Mouse (Mus musculus): Measurements from ENCODE around the gene Dcaf5. TPM values are rescaled to one million over a fixed set of nuclear protein-coding genes. Genes with fewer than 3 reads are reported as not detected.

The Dcaf5 gene
- polyA plus RNA-seq, 1 experiment from 2014 or later = 10.9 TPM

DNA sequence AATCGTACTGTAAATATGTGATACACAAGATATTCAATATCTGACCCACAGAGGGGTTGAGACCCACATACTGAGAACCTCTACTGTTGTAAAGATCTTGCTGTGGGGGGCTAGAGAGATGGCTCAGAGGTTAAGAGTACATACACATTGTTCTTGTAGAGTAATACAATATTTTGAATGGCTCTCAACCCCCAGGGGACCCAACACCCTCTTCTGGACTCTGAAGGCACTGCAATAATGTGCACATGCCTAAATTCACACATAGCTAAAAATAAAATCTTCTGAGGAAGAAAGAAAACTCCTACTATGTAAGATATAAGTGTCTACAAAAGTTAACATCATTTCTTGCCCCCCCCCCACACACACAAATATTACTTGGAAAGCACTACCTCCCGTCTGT is 4.6 kb upstream of the Dcaf5 start:
- Histone ChIP-seq H3K27ac (replicated peaks) (no peak overlapping the region), H3K4me3 (no peak overlapping the region), H3K4me1 (peaks cover 9% of the 10 kb centered on the region), H3K36me3 (no peaks in the 10 kb centered on the region), H3K9me3 (replicated peaks) (no peaks in the 10 kb centered on the region), H3K27me3 (ENCODE audit: low read depth, poor library complexity, severe bottlenecking) (no peaks in the 10 kb centered on the region)
- 83% methylated on average over 2 of the region's 2 CpGs for WGBS
- DNase-seq (ENCODE audit: low spot score) = no peak

DNA sequence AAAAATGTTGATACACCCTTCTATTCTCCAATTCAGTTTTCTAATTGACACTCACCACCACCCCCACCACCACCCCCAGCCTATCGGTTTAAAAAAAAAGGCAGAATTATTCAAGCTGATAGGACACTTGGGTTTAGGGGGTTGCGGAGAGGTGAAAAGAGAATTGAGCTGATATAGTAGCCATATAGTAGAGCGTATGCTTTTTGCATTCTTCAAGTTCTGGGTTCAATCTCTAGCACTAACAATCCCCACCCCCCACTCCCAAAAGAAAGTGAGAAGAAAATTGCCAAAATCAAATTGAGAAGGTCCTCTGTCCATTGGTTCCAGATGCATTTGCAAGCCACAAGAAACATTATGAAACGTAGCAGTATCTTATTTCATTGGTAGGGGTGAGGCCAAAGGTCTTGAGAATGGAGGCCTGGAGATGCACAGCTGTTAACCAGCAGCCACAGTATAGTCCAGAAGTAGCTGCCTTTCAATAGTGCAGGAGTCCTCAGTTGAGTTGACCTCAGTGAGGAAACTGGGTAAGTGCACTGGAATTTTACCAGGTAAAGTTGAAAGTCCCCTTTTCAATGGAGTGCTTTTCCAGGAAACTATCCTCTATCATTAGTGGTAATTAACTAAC is 762 bp upstream of the Dcaf5 start:
- no peaks in the 10 kb centered on the region for H3K27me3 ChIP-seq (ENCODE audit: low read depth, poor library complexity, severe bottlenecking)
- peaks cover 25% of the 10 kb centered on the region for H3K4me1 ChIP-seq
- peak overlapping the region; percentile 97 for H3K27ac ChIP-seq (replicated peaks)
- DNase-seq (ENCODE audit: low spot score) = no peak
- WGBS = 30% methylated on average over 4 of the region's 4 CpGs
- H3K36me3 ChIP-seq = peaks cover 4% of the 10 kb centered on the region; the same call in 1 of the 2 replicates
- no peaks in the 10 kb centered on the region for H3K9me3 ChIP-seq (replicated peaks)
- peak overlapping the region; percentile 96 for H3K4me3 ChIP-seq

- Histone ChIP-seq H3K9me3 (replicated peaks) (no peaks in the 10 kb centered on the region), H3K4me1 (peaks cover 25% of the 10 kb centered on the region), H3K27me3 (ENCODE audit: low read depth, poor library complexity, severe bottlenecking) (no peaks in the 10 kb centered on the region), H3K4me3 (peak overlapping the region; percentile 96), H3K36me3 (peaks cover 4% of the 10 kb centered on the region; the same call in 1 of the 2 replicates), H3K27ac (replicated peaks) (peak overlapping the region; percentile 97)
- 0% methylated on average over 10 of the region's 10 CpGs for WGBS
- DNase-seq (ENCODE audit: low spot score) = no peak
Observed at GRCm38 (mm10) chr12:80435887-80436286, 514 bp downstream of the Dcaf5 start.

DNA sequence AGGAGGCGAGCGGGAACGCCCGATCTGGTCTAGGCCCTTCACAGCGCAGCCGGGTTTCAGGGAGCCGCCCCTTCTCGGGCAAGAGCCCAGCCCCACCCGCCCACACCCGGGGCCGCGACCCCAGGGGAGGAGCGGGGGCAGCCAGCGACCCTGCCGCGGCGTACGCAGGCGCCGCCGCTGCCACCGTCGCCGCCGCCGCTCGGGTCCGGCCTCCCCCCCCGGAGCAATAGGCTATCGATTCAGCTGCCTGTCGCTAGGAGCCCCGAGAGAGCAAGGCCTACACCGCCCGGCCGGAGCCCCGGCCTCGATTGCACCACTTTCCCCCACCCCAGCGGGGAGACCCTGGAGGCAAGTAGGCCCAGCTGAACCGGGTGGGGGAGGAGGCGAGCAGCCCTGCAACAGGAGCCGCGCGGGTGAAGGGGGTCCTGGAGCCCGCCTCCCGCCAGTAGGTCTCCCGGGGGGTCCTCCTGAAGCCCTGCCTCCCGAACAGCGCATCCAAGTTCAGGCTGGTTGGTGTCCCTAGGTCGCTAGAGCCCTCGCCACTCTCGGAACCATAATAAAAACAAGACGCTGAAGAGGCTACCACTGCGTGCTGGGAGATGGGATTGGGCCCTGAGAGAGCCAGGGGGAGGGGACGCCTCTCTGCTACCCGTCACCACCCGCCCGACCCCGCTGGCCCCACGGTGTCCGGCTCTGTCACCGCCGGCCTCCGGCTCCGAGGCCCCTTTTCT is 1.3 kb downstream of the Dcaf5 start:
- no peaks in the 10 kb centered on the region for H3K9me3 ChIP-seq (replicated peaks)
- under 1% methylated on average over 61 of the region's 64 CpGs for WGBS
- peaks cover 25% of the 10 kb centered on the region for H3K4me1 ChIP-seq
- H3K27me3 ChIP-seq (ENCODE audit: low read depth, poor library complexity, severe bottlenecking) = no peaks in the 10 kb centered on the region
- DNase-seq (ENCODE audit: low spot score) = peak; percentile 87
- H3K36me3 ChIP-seq = peaks cover 4% of the 10 kb centered on the region; the same call in 1 of the 2 replicates
- peak overlapping the region; percentile 96 for H3K4me3 ChIP-seq
- H3K27ac ChIP-seq (replicated peaks) = peak overlapping the region; percentile 97

- DNase-seq (ENCODE audit: low spot score) = no peak
- peak overlapping the region; percentile 97 for H3K27ac ChIP-seq (replicated peaks)
- WGBS = 9% methylated on average over 10 of the region's 10 CpGs
Observed at GRCm38 (mm10) chr12:80434601-80434960, 1.8 kb downstream of the Dcaf5 start.

GRCm38 (mm10) chr12:80433266-80433665 is 3.1 kb downstream of the Dcaf5 start:
- Histone ChIP-seq H3K4me3 (no peak overlapping the region), H3K9me3 (replicated peaks) (no peaks in the 10 kb centered on the region), H3K36me3 (peaks cover 12% of the 10 kb centered on the region), H3K27me3 (ENCODE audit: low read depth, poor library complexity, severe bottlenecking) (no peaks in the 10 kb centered on the region), H3K27ac (replicated peaks) (no peak overlapping the region), H3K4me1 (peaks cover 25% of the 10 kb centered on the region)
- 74% methylated on average over 4 of the region's 4 CpGs for WGBS
- DNase-seq (ENCODE audit: low spot score) = no peak

More at GRCm38 (mm10) chr12:80434601-80434960, 1.8 kb downstream of the Dcaf5 start:
- H3K4me3 ChIP-seq = peak overlapping the region; percentile 96
- peaks cover 4% of the 10 kb centered on the region; the same call in 1 of the 2 replicates for H3K36me3 ChIP-seq
- H3K9me3 ChIP-seq (replicated peaks) = no peaks in the 10 kb centered on the region
- peaks cover 25% of the 10 kb centered on the region for H3K4me1 ChIP-seq
- H3K27me3 ChIP-seq (ENCODE audit: low read depth, poor library complexity, severe bottlenecking) = no peaks in the 10 kb centered on the region

DNA sequence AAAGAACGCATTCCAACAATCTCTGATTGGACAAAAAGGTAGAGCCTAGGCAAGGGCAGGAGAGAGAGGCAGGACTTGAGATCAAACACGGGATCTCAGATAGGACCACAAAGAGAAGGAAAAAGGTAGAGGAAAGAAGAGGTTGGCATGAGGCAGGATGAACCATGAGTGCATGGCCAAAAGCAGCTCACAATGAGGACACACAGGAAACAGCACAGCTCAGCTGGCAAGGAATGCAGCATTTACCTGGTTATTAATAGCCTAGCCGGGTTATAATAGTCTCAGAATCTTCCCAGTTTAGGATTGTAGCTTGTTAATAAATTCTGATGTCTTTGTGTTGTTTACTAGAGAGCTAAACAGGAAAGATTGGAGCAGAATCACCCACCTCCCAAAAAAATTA is 8.7 kb downstream of the Dcaf5 start:
- Histone ChIP-seq H3K9me3 (replicated peaks) (no peaks in the 10 kb centered on the region), H3K36me3 (peaks cover 40% of the 10 kb centered on the region), H3K4me3 (no peak overlapping the region), H3K4me1 (no peaks in the 10 kb centered on the region), H3K27me3 (ENCODE audit: low read depth, poor library complexity, severe bottlenecking) (no peaks in the 10 kb centered on the region), H3K27ac (replicated peaks) (no peak overlapping the region)
- no peak for DNase-seq (ENCODE audit: low spot score)
- WGBS = 86% methylated on average over 3 of the region's 3 CpGs

DNA sequence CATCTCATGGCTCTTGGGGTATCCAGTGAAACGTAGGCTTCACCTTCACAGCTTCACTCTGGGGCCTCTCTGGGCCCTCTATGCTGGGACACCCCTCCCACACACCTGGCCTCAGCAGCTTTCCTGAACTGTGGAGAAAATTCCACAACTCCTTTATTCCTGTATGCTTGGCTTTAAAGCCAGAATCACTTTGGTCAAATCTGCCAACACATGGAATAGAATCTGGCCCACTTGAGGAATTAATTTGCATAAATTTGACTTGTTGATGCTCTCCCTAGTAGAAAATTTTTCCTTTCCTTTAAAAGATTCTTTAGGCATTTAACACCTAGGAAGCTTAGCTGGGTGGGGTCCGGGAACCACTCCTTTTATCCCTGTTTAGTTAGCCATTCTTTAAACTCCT is 21.3 kb downstream of the Dcaf5 start:
- H3K4me1 ChIP-seq = no peaks in the 10 kb centered on the region
- peaks cover 61% of the 10 kb centered on the region for H3K36me3 ChIP-seq
- WGBS = 88% methylated on average over 2 of the region's 2 CpGs
- no peak for DNase-seq (ENCODE audit: low spot score)
- peaks cover 9% of the 10 kb centered on the region; the same call in 1 of the 2 replicates for H3K9me3 ChIP-seq (replicated peaks)
- H3K27me3 ChIP-seq (ENCODE audit: low read depth, poor library complexity, severe bottlenecking) = no peaks in the 10 kb centered on the region
- no peak overlapping the region for H3K4me3 ChIP-seq
- H3K27ac ChIP-seq (replicated peaks) = no peak overlapping the region

- Histone ChIP-seq H3K36me3 (peaks cover 52% of the 10 kb centered on the region), H3K27me3 (ENCODE audit: low read depth, poor library complexity, severe bottlenecking) (no peaks in the 10 kb centered on the region), H3K27ac (replicated peaks) (no peak overlapping the region), H3K9me3 (replicated peaks) (peaks cover 5% of the 10 kb centered on the region; the same call in 1 of the 2 replicates), H3K4me1 (no peaks in the 10 kb centered on the region), H3K4me3 (no peak overlapping the region)
- 95% methylated on average over 8 of the region's 8 CpGs for WGBS
- no peak for DNase-seq (ENCODE audit: low spot score)
Observed at GRCm38 (mm10) chr12:80410855-80411254, 25.5 kb downstream of the Dcaf5 start.

DNA sequence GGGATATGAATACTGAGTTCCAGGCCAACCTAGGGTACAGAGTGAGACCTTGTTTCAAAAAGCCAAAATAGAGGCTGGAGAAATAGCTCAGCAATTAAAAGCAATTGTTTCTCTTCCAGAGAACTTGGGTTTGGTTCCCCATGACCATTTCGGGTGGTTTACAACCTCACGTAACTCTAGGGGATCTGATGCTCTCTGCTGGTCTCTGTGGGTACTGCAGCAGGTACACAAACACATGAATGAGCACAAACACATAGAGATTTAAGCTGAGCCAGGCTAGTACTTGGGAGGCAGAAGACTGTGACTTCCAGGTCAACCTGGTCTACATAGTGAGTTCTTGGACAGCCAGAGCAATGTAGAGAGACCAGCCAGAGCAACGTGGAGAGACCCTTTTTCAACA is 28.6 kb downstream of the Dcaf5 start:
- Histone ChIP-seq H3K27me3 (ENCODE audit: low read depth, poor library complexity, severe bottlenecking) (no peaks in the 10 kb centered on the region), H3K9me3 (replicated peaks) (no peaks in the 10 kb centered on the region)

DNA sequence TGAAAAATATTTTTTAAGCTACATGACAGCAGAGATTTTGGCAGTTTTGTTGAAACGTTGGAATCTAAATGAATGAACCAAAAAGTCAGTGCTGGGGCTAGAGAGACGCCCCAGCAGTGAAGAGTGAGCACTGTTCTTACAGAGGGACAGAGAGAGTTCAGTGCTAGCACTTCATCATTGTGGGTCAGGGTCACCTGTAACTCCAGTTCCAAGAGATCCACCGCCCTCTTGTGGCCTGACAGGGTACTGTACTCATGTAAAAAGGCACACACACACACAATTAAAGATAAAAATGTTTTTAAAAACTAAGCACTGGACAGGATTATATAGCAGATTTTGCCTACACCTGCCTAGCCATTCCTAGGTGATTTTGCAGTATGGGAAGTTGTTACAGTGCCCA is 29.8 kb downstream of the Dcaf5 start:
- H3K4me3 ChIP-seq = no peak overlapping the region
- peaks cover 45% of the 10 kb centered on the region for H3K36me3 ChIP-seq
- H3K27ac ChIP-seq (replicated peaks) = no peak overlapping the region
- H3K27me3 ChIP-seq (ENCODE audit: low read depth, poor library complexity, severe bottlenecking) = no peaks in the 10 kb centered on the region
- no peaks in the 10 kb centered on the region for H3K4me1 ChIP-seq
- H3K9me3 ChIP-seq (replicated peaks) = no peaks in the 10 kb centered on the region
- 50% methylated on average over 3 of the region's 3 CpGs for WGBS
- DNase-seq (ENCODE audit: low spot score) = peak; percentile 41

More for the DNA sequence above, 28.6 kb downstream of the Dcaf5 start:
- peak; percentile 28 for DNase-seq (ENCODE audit: low spot score)
- H3K4me3 ChIP-seq = no peak overlapping the region
- peaks cover 47% of the 10 kb centered on the region for H3K36me3 ChIP-seq
- no peaks in the 10 kb centered on the region for H3K4me1 ChIP-seq
- no peak overlapping the region for H3K27ac ChIP-seq (replicated peaks)
- 53% methylated on average over 3 of the region's 3 CpGs for WGBS

DNA sequence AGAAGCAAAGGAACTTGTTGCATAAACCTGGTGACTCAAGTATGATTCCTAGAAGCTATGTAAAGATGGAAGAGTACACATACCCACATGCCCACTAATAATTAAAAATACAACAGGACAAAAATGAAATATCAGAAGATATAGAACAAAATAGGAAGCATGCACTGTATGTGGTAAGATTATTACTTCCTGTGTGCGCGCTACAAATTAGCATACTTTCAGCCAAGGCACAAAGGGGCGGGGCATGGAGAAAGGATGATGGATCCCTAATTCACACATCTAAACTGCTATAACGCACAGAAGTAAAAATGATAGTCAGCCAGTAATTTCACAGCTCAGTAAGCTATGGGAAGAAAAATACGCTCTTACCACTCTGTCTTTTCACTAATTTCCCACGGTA is 32.3 kb downstream of the Dcaf5 start:
- Histone ChIP-seq H3K4me3 (no peak overlapping the region), H3K4me1 (no peaks in the 10 kb centered on the region), H3K27me3 (ENCODE audit: low read depth, poor library complexity, severe bottlenecking) (no peaks in the 10 kb centered on the region), H3K36me3 (peaks cover 53% of the 10 kb centered on the region), H3K9me3 (replicated peaks) (no peaks in the 10 kb centered on the region), H3K27ac (replicated peaks) (no peak overlapping the region)
- 94% methylated on average over 6 of the region's 6 CpGs for WGBS
- no peak for DNase-seq (ENCODE audit: low spot score)

GRCm38 (mm10) chr12:80399147-80399546 is 37.3 kb downstream of the Dcaf5 start:
- Histone ChIP-seq H3K4me1 (no peaks in the 10 kb centered on the region), H3K27ac (replicated peaks) (no peak overlapping the region), H3K36me3 (peaks cover 90% of the 10 kb centered on the region), H3K9me3 (replicated peaks) (no peaks in the 10 kb centered on the region), H3K27me3 (ENCODE audit: low read depth, poor library complexity, severe bottlenecking) (no peaks in the 10 kb centered on the region), H3K4me3 (no peak overlapping the region)
- no peak for DNase-seq (ENCODE audit: low spot score)
- 84% methylated on average over 2 of the region's 2 CpGs for WGBS

All from midbrain, embryonic 10.5 days (tissue).